Mouse (Mus musculus) cerebellum, adult 11-12 months (tissue): ENCODE results near the gene Zp2.

Experiments used
- DNase-seq: peaks from one replicate; pipeline ENCODE4 v3.0.0; 2022

The Zp2 gene

GRCm38 (mm10) chr7:120145191-120145590 lies at the start of gene Zp2:
Zp2 (minus strand) TSS chr7:120145291.
- no peak for DNase-seq

GRCm38 (mm10) chr7:120192816-120193215 lies 47.7 kb upstream of the Zp2 start:
- DNase-seq: no peak

DNA sequence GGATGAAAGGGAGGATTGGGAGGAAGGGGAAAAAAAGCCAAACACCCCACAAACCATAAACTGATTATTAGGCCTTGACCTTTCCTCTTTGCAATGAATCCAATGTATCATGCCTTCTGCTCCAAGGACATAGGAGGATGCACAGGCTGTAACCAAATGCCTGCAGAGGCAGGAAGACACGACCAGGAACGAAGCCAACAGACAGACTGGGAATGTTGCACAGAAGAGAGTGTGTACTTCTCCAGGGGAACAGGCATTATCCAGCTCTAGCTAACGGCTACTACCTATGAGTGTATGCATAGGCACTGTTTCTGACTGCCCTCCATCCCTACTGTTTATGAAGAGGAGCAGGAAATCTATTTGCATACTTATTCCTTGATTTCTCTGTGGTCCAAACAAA lies 47.1 kb upstream of the Zp2 start:
- peak; percentile 31 for DNase-seq

GRCm38 (mm10) chr7:120190150-120190665 lies 45.1 kb upstream of the Zp2 start:
- DNase-seq: peak; percentile 34

GRCm38 (mm10) chr7:120189369-120190149 lies 44.5 kb upstream of the Zp2 start:
- peak; percentile 26 for DNase-seq

GRCm38 (mm10) chr7:120188946-120189345 lies 43.9 kb upstream of the Zp2 start:
- no peak for DNase-seq

DNA sequence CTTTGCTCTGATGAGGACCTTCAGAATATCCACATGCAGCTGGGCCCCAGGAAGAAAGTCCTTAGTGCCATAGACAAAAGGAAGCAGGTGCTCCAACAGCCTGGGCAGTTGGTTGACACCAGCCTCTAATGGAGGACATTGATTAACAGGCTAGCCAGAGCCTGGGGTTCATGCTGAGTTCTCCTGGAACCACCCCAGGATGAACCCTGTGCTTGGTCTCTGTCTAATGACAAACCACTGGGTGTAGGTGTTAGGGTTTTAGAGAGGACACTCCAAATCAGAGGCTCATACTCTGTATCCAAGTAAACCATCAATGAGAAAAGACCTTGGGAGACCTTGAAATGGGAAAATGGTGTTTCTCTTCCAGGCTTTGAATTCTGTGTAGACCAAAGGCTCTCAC lies 37.8 kb upstream of the Zp2 start:
- DNase-seq: no peak

GRCm38 (mm10) chr7:120181401-120182230 lies 36.5 kb upstream of the Zp2 start:
- DNase-seq: no peak

GRCm38 (mm10) chr7:120180547-120180946 lies 35.5 kb upstream of the Zp2 start:
- no peak for DNase-seq

DNA sequence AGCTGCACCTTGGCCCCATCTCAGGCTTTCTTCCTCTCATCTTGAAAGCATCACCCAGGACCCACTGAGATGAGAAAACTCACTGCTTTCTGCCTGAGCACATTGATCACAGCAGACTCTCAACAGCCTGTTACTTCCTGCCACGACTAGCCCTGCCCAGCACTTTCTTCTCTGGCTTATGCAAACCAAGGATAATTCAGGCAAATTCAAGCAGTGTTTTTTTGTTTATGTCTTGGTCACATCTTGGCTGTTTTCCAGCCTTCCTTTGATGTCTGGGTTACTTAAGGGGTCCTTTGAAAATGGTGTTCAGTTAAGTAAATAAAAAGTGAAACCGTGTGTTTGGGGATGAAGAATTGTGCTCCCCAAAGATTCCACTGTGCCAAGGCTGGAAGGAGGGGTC lies 33.8 kb upstream of the Zp2 start:
- no peak for DNase-seq

GRCm38 (mm10) chr7:120177611-120178010 lies 32.5 kb upstream of the Zp2 start:
- DNase-seq: no peak

DNA sequence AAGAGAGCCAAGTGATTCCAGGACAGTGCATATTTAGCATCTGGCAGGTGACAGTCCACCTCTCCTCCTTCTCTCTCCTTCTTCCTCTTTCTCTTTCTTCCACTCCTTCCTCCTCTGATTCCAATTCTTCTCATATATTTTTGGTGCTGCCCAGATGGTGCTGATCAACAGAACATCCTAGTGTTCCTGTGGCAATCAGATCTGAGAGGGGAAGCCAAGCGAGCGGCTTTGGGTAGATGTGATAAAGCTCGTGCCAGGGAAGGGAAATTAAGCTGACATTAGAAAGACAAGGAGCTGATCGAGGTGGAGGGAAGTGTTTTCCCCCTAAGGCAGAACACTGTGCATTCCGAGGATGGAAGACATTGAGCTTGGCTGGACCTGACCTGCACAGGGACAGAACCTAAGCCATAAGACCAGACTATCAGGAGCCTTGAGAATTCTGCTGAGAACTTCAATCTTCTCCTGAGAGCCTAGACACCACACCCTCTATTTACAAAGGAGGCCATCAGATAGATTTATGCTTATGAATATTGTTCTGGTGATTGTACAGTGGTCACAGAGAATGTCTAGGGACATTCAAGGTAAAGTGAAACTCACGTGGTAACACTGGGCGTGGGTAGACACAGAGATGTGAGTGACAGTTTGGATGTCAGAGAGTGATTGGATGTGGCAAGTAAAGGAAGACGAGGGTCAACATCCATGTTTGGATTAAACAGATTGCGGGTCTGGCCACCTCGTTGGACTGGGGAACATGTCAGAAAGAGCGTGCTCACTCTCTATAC lies 29.8 kb upstream of the Zp2 start:
- DNase-seq: no peak

GRCm38 (mm10) chr7:120173603-120174244 lies 28.6 kb upstream of the Zp2 start, which contains the start of gene Anks4b:
Anks4b (plus strand) TSS chr7:120173858.
- no peak for DNase-seq

DNA sequence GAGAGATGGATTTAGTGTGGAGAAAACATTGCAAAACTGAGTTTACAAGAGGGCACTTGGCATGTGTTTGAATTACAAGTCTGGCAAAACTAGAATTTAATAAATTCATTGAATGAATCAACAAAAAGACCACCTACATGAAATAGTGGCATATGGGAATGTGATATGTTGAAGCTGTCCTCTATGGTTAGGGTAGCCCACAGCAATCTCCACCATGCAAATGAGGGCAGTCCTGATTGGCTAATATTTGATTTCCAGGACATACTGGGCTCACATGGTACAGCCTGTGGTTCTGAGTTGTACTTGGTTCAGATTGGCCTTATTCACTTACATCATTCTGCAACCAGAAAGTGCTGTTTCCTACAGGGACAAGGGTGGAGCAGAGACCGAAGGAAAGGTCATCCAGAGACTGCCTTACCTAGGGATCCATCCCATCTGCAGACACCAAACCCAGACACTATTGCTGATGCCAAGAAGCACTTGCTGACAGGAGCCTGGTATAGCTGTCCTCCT lies 27.2 kb upstream of the Zp2 start:
- DNase-seq: no peak

DNA sequence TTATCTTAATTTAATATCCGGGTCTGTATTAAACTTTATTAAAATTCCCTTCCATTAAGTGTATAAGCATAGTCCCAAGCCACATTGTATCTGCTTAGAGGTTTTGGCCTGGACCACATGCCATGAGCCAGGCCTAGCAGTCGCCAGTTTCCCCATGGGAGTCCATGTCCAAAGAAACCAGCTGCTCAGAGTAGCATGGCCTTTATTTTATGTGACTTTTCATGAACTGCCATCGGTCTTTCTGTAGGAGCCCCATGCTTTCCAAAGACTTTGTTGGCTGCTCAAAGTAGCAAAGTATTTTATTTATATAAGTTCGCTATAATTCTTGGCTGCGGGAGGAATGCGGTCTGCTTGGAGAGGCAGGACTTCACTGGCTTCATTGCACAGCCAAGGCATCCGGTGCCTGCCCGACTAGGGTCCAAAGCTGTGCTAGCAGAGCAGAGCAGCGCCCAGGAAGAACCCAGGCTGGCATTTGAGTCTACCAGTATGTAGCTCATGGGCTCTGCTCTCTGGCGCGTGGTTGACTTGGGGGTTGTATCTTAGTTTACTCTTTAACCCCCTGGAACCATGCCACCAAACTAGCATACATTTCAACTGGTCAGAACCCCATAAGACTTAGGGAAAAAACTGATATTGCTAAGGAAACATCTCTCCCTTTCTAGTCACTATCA lies 18.6 kb upstream of the Zp2 start:
- DNase-seq: no peak

DNA sequence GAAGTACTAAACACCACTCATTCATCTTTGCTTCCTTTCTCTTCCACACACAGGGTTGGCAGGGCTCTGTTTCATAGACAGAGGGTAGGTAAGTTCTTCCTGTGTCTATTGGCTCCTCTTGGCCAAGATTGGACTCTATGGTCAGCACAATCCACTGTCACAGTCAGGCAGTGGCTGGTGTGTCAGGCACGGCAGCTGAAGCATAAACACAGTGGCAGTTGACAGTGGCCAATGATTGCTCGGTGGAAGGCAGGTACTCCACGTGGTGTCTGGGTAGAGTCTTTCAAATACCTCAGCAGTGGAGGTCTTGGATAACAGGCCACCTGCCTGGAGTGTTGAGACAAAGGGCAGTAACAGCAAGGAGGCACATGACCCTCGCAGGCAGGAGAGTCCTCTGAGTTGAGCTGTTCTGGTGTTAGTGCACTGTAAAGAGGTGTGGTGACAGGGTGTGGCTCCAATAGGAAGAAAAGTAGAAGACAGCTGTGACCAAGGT lies 13.1 kb upstream of the Zp2 start:
- no peak for DNase-seq

DNA sequence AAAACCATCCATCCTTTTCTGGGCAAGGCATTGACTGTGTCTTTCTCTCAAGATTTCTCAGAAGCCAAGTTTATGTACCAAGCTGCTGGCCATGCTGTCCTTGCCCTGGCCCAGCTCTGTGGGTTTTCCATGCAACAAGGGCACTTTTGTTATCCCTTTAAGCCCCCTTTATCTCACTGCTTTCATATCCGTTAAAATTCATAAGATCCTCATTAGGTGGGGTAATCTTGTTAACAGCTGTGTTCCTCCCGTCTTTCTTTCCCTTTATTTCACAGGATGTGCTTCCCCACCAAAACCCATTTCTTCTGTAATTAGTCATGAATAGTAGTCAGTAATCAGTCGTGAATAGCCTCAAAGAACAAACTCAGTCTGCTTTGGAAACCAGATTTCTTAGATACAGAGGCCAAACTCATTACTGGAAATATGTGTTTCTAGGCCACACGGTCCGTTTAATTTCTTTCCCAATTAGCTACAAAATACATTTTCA lies 12.5 kb upstream of the Zp2 start:
- no peak for DNase-seq

DNA sequence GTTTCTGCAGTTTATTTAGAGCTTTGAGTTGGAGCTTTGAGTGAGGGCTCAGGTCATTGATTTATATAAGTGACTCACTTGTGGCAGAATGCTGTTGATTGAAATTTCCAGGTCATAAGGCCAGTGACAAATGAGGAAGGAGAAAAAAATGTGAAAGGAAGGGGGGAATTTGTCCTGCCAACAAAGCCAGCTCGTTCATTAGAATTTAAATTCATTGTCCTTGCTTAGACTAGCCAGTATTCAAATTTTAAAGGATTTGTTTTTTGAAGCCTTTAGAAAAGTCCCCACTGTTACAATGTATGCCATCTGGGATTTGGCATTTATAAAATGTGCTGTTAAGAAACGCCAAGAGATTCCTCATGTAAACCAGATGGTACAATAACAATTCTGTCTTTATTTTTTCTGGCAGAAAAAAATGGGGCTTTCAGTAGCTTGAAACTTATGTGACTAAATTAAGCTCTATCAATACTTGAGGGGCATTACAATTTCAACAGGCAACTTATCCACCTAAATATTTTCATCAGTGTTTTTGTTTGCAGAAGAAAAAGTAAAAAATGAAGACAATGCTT lies 11.8 kb upstream of the Zp2 start:
- DNase-seq: no peak

GRCm38 (mm10) chr7:120150898-120151297 lies 5.8 kb upstream of the Zp2 start:
- no peak for DNase-seq

DNA sequence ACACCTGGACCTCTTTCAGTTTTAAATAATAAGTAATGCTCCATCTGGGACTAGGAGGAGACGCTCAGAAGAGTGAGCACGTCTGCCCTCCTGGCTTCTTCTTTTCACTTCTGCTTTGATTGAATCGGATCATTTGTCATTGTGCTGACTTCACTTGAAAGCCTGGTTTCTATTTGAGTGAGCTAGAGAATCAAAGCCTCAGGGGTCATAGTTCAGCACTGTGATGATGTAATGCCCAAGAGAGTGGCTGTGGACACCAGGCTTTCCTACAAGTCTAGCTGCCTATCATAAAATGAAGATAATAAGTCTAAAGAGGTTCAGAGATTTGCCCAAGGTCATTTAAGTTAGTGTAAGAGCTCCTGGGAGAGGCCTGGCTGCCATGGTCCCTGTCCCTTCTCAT lies 5.2 kb upstream of the Zp2 start:
- DNase-seq: no peak

DNA sequence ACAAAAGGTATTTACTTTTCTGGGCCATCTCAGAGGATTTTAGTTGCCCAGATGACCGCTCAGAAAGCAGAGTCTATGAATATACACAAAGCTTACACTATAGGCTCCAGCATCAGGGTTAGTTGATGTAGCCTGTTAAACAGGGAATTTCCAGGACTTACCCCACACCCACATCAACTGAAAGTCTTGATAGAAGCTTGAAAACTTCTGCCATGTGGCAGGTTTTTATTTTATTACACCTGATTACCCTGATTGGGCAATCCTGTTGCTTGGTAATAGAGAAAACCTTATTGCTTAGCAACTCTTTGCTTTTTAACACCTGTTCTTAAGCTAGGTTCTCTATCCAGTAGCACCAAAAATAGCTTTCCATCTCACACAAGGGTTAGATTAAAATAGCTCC lies 2.3 kb downstream of the Zp2 start:
- no peak for DNase-seq
